Mouse (Mus musculus): ENCODE data around the gene Ctsf. TPM values are rescaled to one million over a fixed set of nuclear protein-coding genes. Genes with fewer than 3 reads are reported as not detected.
"Not testable (repeated sequence)": the region's sequence is repeated elsewhere in the genome, so short reads cannot be mapped to it uniquely, and the experiment has no call there.

Gene Ctsf
- total and polyA plus RNA-seq, 2 experiments from 2014 or later = 82.5 to 117 TPM

DNA sequence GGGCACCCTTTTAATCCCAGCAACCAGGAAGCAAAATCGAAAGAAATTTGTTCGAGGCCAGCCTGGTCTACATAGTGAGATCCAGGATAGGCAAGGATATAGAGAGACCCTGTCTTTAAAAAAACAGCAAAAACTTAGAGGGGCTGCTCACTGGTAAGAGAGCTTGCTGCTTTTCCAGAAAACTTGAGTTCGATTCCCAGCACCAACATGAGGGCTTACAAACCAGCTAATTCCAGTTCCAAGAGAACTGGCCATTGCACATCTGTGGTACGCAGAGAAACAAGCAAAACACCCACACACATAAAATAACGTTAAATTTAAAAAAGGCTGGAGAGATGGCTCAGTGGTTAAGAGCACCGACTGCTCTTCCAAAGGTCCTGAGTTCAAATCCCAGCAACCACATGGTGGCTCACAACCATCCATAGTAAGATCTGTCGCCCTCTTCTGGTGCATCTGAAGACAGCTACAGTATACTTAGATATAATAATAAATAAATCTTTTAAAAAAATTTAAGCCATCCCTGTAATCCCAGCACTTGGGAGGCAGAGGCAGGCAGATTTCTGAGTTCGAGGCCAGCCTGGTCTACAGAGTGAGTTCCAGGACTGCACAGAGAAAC lies 42.5 kb upstream of the Ctsf start:
- not testable (repeated sequence) for H3K27me3 ChIP-seq (ENCODE audit: insufficient read depth, low read length); H3K36me3 ChIP-seq (ENCODE audit: insufficient read depth, low read length); ATAC-seq (ENCODE audit: low FRiP score); H3K9me3 ChIP-seq (ENCODE audit: low read length); DNase-seq (ENCODE audit: low spot score)
- 0 out of 2 replicates have a peak, but pooled peaks have one; percentile 29 for TF ChIP-seq CTCF (IDR thresholded peaks at IDR 0.05)
- Histone ChIP-seq H3K4me2 (ENCODE audit: low read depth, low read length, poor library complexity, severe bottlenecking) (peak overlapping the region; percentile 76), H3K4me1 (ENCODE audit: insufficient read depth, low read length) (peaks cover 13% of the 10 kb centered on the region; the same call in 1 of the 2 replicates), H3K9ac (replicated peaks; ENCODE audit: low read length, poor library complexity, severe bottlenecking) (peak overlapping the region; percentile 64), H3K4me3 (ENCODE audit: low read depth, low read length) (peak overlapping the region; percentile 83), H3K27ac (ENCODE audit: low read depth, low read length) (peak overlapping the region; percentile 81)
- 79% methylated on average over 8 of the region's 8 CpGs for WGBS

DNA sequence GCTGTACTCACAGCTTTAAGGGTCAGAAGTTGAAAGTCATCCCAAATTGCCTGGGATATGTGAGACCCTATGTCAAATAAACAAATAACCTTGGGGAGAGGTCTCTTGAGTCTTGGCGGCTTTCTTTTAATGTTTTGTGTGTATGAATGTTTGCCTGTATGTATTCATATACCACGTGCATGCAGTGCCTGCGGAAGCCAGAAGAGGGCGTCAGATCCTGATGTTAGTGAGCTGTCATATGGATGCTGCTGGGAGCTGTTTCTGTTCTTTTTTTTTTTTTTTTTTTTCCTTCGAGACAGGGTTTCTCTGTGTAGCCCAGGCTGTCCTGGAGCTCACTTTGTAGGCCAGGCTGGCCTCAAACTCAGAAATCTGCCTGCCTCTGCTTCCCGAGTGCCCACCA lies 41.9 kb upstream of the Ctsf start:
- Histone ChIP-seq H3K27ac (ENCODE audit: low read depth, low read length) (no peak overlapping the region), H3K36me3 (ENCODE audit: insufficient read depth, low read length) (no peaks in the 10 kb centered on the region), H3K4me2 (ENCODE audit: low read depth, low read length, poor library complexity, severe bottlenecking) (no peak overlapping the region), H3K4me3 (ENCODE audit: low read depth, low read length) (no peak overlapping the region), H3K9ac (replicated peaks; ENCODE audit: low read length, poor library complexity, severe bottlenecking) (no peak overlapping the region), H3K9me3 (ENCODE audit: low read length) (no peaks in the 10 kb centered on the region), H3K4me1 (ENCODE audit: insufficient read depth, low read length) (peaks cover 13% of the 10 kb centered on the region; the same call in 1 of the 2 replicates), H3K27me3 (ENCODE audit: insufficient read depth, low read length) (no peaks in the 10 kb centered on the region)
- DNase-seq (ENCODE audit: low spot score) (no peak), ATAC-seq (ENCODE audit: low FRiP score) (no peak)
- 84% methylated on average over 6 of the region's 6 CpGs for WGBS
- TF ChIP-seq CTCF (IDR thresholded peaks at IDR 0.05) = peak; percentile 55

GRCm38 (mm10) chr19:4817182-4817835 lies 37.6 kb upstream of the Ctsf start:
- Histone ChIP-seq H3K27ac (ENCODE audit: low read depth, low read length) (no peak overlapping the region), H3K27me3 (ENCODE audit: insufficient read depth, low read length) (no peaks in the 10 kb centered on the region), H3K4me2 (ENCODE audit: low read depth, low read length, poor library complexity, severe bottlenecking) (no peak overlapping the region), H3K9me3 (ENCODE audit: low read length) (no peaks in the 10 kb centered on the region), H3K9ac (replicated peaks; ENCODE audit: low read length, poor library complexity, severe bottlenecking) (no peak overlapping the region), H3K36me3 (ENCODE audit: insufficient read depth, low read length) (no peaks in the 10 kb centered on the region), H3K4me1 (ENCODE audit: insufficient read depth, low read length) (no peaks in the 10 kb centered on the region), H3K4me3 (ENCODE audit: low read depth, low read length) (no peak overlapping the region)
- TF ChIP-seq CTCF (IDR thresholded peaks at IDR 0.05) = no peak
- WGBS = 70% methylated on average over 1 of the region's 1 CpGs
- ATAC-seq (ENCODE audit: low FRiP score) (no peak), DNase-seq (ENCODE audit: low spot score) (no peak)

DNA sequence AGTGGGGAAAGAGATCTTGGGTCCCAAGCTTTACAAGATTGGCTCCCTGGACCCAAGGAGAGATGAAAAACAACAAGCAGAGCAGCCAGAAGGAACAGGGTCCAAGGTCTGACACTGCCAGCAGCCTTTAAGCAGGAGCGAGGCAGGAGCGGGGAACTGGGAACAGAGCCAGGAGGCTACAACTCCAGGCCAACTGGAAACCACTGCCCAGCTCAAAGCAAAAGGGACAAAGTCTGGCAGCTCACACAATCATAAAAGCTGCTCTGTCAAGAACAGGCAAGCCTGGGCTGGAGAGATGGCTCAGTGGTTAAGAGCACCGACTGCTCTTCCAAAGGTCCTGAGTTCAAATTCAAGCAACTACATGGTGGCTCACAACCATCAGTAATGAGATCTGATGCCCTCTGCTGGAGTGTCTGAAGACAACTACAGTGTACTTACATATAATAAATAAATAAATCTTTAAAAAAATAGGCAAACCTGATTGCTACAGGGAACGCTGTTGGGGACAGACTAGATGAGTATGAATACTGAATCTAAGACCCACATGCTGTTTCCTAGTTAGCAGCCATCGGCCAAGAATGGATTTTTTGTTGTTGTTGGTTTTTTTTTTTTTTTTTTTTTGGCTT lies 34.1 kb upstream of the Ctsf start:
- Histone ChIP-seq H3K9me3 (ENCODE audit: low read length) (no peaks in the 10 kb centered on the region), H3K27ac (ENCODE audit: low read depth, low read length) (no peak overlapping the region), H3K27me3 (ENCODE audit: insufficient read depth, low read length) (no peaks in the 10 kb centered on the region), H3K36me3 (ENCODE audit: insufficient read depth, low read length) (peaks cover 9% of the 10 kb centered on the region; the same call in 1 of the 2 replicates), H3K4me3 (ENCODE audit: low read depth, low read length) (no peak overlapping the region), H3K4me1 (ENCODE audit: insufficient read depth, low read length) (no peaks in the 10 kb centered on the region), H3K4me2 (ENCODE audit: low read depth, low read length, poor library complexity, severe bottlenecking) (no peak overlapping the region), H3K9ac (replicated peaks; ENCODE audit: low read length, poor library complexity, severe bottlenecking) (no peak overlapping the region)
- peak; percentile 46 for TF ChIP-seq CTCF (IDR thresholded peaks at IDR 0.05)
- DNase-seq (ENCODE audit: low spot score) = peak; percentile 89
- 64% methylated on average over 5 of the region's 5 CpGs for WGBS
- 0 out of 2 replicates have a peak, but pooled peaks have one; percentile 41 for ATAC-seq (ENCODE audit: low FRiP score)

GRCm38 (mm10) chr19:4828444-4829114 lies 26.4 kb upstream of the Ctsf start:
- H3K4me1 ChIP-seq (ENCODE audit: insufficient read depth, low read length) = no peaks in the 10 kb centered on the region
- H3K9me3 ChIP-seq (ENCODE audit: low read length) = no peaks in the 10 kb centered on the region
- peaks cover 19% of the 10 kb centered on the region for H3K36me3 ChIP-seq (ENCODE audit: insufficient read depth, low read length)
- H3K27ac ChIP-seq (ENCODE audit: low read depth, low read length) = no peak overlapping the region
- ATAC-seq (ENCODE audit: low FRiP score) (no peak), DNase-seq (ENCODE audit: low spot score) (no peak)
- WGBS = 67% methylated on average over 16 of the region's 16 CpGs
- no peak overlapping the region for H3K4me2 ChIP-seq (ENCODE audit: low read depth, low read length, poor library complexity, severe bottlenecking)
- no peaks in the 10 kb centered on the region for H3K27me3 ChIP-seq (ENCODE audit: insufficient read depth, low read length)
- no peak overlapping the region for H3K4me3 ChIP-seq (ENCODE audit: low read depth, low read length)
- no peak overlapping the region for H3K9ac ChIP-seq (replicated peaks; ENCODE audit: low read length, poor library complexity, severe bottlenecking)
- no peak for TF ChIP-seq CTCF (IDR thresholded peaks at IDR 0.05)

Data from midbrain, postnatal 0 days (tissue).